Mouse (Mus musculus) myocyte (in vitro differentiated cells): Measurements from ENCODE around the gene Vmn1r196. TPM values are rescaled to one million over a fixed set of nuclear protein-coding genes. Genes with fewer than 3 reads are reported as not detected.

Experiments
- H3K27me3 ChIP-seq: one replicate; pipeline ENCODE4 v1.6.1; 2011; ENCODE audit not compliant: control insufficient read depth, insufficient read depth, insufficient read length
- H3K36me3 ChIP-seq: one replicate; pipeline ENCODE4 v1.6.1; 2011; ENCODE audit not compliant: control insufficient read depth, insufficient read depth
- H3K4me2 ChIP-seq: one replicate; pipeline ENCODE4 v1.6.1; 2011; ENCODE audit warnings: low read depth, control low read depth
- H3K4me3 ChIP-seq: one replicate; pipeline ENCODE4 v1.5.1; 2011; ENCODE audit warnings: mild to moderate bottlenecking, control low read depth, moderate library complexity
- H3K79me2 ChIP-seq: one replicate; pipeline ENCODE4 v1.6.1; 2011; ENCODE audit not compliant: control insufficient read depth, insufficient read depth
- H3ac ChIP-seq: one replicate; pipeline ENCODE4 v1.6.1; 2011; ENCODE audit not compliant: control insufficient read depth, insufficient read length
- CEBPB ChIP-seq: IDR thresholded peaks from 2 replicates; pipeline ENCODE4 v1.6.1; 2011; ENCODE audit warnings: mild to moderate bottlenecking, moderate library complexity; ENCODE audit not compliant: poor library complexity, insufficient read depth, severe bottlenecking
- E2F4 ChIP-seq: IDR thresholded peaks from one replicate; pipeline ENCODE4 v1.6.1; 2011; ENCODE audit warnings: mild to moderate bottlenecking, control low read depth, moderate library complexity; ENCODE audit not compliant: insufficient read depth
- MAX ChIP-seq: IDR thresholded peaks from one replicate; pipeline ENCODE4 v1.6.1; 2011; ENCODE audit warnings: low read depth, mild to moderate bottlenecking, control low read depth
- MYOD1 ChIP-seq, 3 experiments: IDR thresholded peaks; one replicate each; pipeline ENCODE4 v1.6.1; 2011; ENCODE audit warnings: control low read depth in 2 of 3, low read depth in 2 of 3, mild to moderate bottlenecking in 2 of 3, moderate library complexity in 1 of 3; ENCODE audit not compliant: insufficient read length in 2 of 3, control insufficient read depth in 1 of 3
- MYOG ChIP-seq, 3 experiments: IDR thresholded peaks; one replicate each; pipeline ENCODE4 v1.6.1; 2011; ENCODE audit warnings: control low read depth in 2 of 3, low read depth in 2 of 3, mild to moderate bottlenecking in 2 of 3; ENCODE audit not compliant: insufficient read length in 2 of 3, control insufficient read depth in 1 of 3, insufficient read depth in 1 of 3
- POLR2A ChIP-seq: IDR thresholded peaks from one replicate; pipeline ENCODE4 v1.6.1; 2011; ENCODE audit warnings: low read depth, mild to moderate bottlenecking, control low read depth, moderate library complexity; ENCODE audit not compliant: insufficient read length
- POLR2AphosphoS2 ChIP-seq: IDR thresholded peaks from one replicate; pipeline ENCODE4 v1.6.1; 2011; ENCODE audit warnings: low read depth, control low read depth; ENCODE audit not compliant: insufficient read length
- REST ChIP-seq: IDR thresholded peaks from one replicate; pipeline ENCODE4 v1.6.1; 2011; ENCODE audit warnings: mild to moderate bottlenecking, control low read depth, moderate library complexity; ENCODE audit not compliant: insufficient read depth, insufficient read length
- SRF ChIP-seq: IDR thresholded peaks from one replicate; pipeline ENCODE4 v1.6.1; 2011; ENCODE audit warnings: low read depth; ENCODE audit not compliant: control insufficient read depth, insufficient read length
- TCF12 ChIP-seq: IDR thresholded peaks from one replicate; pipeline ENCODE4 v1.6.1; 2011; ENCODE audit warnings: mild to moderate bottlenecking, control low read depth; ENCODE audit not compliant: poor library complexity, insufficient read depth, severe bottlenecking
- TCF3 ChIP-seq: IDR thresholded peaks from one replicate; pipeline ENCODE4 v1.6.1; 2011; ENCODE audit warnings: low read depth, control low read depth; ENCODE audit not compliant: insufficient read length
- USF1 ChIP-seq: IDR thresholded peaks from one replicate; pipeline ENCODE4 v1.6.1; 2011; ENCODE audit warnings: low read depth, mild to moderate bottlenecking, control low read depth, moderate library complexity
- polyA plus RNA-seq: library from polyadenylated mRNA; unstranded; fragments of >200 nt; fragmentation: generic; extraction: Trizol; gene quantifications from one replicate; pipeline ENCODE4 v1.2.1, GENCODE M21; 2012; ENCODE audit warnings: missing spikeins

Gene Vmn1r196
- polyA plus RNA-seq, 1 experiment, result not detected

GRCm38 (mm10) chr13:22317366-22317765 lies 27.6 kb downstream of the Vmn1r196 start:
- no peaks in the 10 kb centered on the region for H3K27me3 ChIP-seq
- TF ChIP-seq MAX, result no peak
- no peak for TF ChIP-seq TCF3
- TF ChIP-seq MYOG (IDR thresholded peaks at IDR 0.05; ENCODE audit: control insufficient read depth in 1 of 3, insufficient read depth in 1 of 3, insufficient read length in 2 of 3, low read depth in 2 of 3), result no peak
- TF ChIP-seq TCF12, result no peak
- no peak overlapping the region for H3ac ChIP-seq
- H3K36me3 ChIP-seq, result no peaks in the 10 kb centered on the region
- H3K4me2 ChIP-seq, result no peak overlapping the region
- no peaks in the 10 kb centered on the region for H3K79me2 ChIP-seq
- H3K4me3 ChIP-seq, result no peak overlapping the region

GRCm38 (mm10) chr13:22320091-22320490 lies 30.4 kb downstream of the Vmn1r196 start:
- Histone ChIP-seq H3K4me3 (no peak overlapping the region), H3K36me3 (no peaks in the 10 kb centered on the region), H3K4me2 (no peak overlapping the region), H3K79me2 (no peaks in the 10 kb centered on the region), H3ac (no peak overlapping the region), H3K27me3 (no peaks in the 10 kb centered on the region)
- TF ChIP-seq TCF3, result no peak
- no peak for TF ChIP-seq CEBPB
- no peak for TF ChIP-seq MYOG (IDR thresholded peaks at IDR 0.05; ENCODE audit: control insufficient read depth in 1 of 3, insufficient read depth in 1 of 3, insufficient read length in 2 of 3, low read depth in 2 of 3)
- no peak for TF ChIP-seq MYOD1 (IDR thresholded peaks at IDR 0.05; ENCODE audit: control insufficient read depth in 1 of 3, insufficient read length in 2 of 3, low read depth in 2 of 3)
- no peak for TF ChIP-seq MAX
- no peak for TF ChIP-seq REST
- no peak for TF ChIP-seq USF1
- no peak for TF ChIP-seq POLR2AphosphoS2
- no peak for TF ChIP-seq SRF
- TF ChIP-seq POLR2A, result no peak
- no peak for TF ChIP-seq TCF12

DNA sequence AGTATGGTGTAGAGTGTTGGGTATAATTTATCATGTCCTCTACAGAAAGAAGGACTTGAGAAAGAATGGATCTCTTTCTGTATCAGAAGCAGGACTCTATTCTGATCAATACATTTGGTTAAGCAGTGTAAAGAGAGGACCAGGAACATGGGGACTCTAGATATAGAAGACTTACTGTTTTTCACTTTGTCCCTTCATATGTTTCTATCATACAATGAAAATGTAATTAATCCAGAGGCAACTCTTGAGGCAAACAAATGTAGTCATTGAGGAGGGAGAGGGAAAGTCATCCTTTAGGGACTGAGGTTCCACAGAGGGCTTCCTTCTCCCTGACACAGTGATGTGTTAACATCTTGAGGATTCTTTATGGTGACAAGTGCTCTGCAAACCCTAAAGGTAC lies 34.6 kb downstream of the Vmn1r196 start, which contains the start of gene Vmn1r197:
Gene Vmn1r197, plus strand, starts transcription at position 301 of the 400 bp plus-strand sequence.
- H3K79me2 ChIP-seq, result no peaks in the 10 kb centered on the region
- TF ChIP-seq USF1 (no peak), E2F4 (no peak), TCF12 (no peak), MYOD1 (IDR thresholded peaks at IDR 0.05; ENCODE audit: control insufficient read depth in 1 of 3, insufficient read length in 2 of 3, low read depth in 2 of 3) (no peak), SRF (no peak), TCF3 (no peak), REST (no peak), CEBPB (no peak), MAX (no peak), POLR2AphosphoS2 (no peak), MYOG (IDR thresholded peaks at IDR 0.05; ENCODE audit: control insufficient read depth in 1 of 3, insufficient read depth in 1 of 3, insufficient read length in 2 of 3, low read depth in 2 of 3) (no peak), POLR2A (no peak)
- H3K36me3 ChIP-seq, result no peaks in the 10 kb centered on the region
- no peak within 1 kb of the TSS for H3K4me2 ChIP-seq
- H3ac ChIP-seq, result no peak within 1 kb of the TSS
- H3K27me3 ChIP-seq, result no peaks in the 10 kb centered on the region
- no peak within 1 kb of the TSS for H3K4me3 ChIP-seq

DNA sequence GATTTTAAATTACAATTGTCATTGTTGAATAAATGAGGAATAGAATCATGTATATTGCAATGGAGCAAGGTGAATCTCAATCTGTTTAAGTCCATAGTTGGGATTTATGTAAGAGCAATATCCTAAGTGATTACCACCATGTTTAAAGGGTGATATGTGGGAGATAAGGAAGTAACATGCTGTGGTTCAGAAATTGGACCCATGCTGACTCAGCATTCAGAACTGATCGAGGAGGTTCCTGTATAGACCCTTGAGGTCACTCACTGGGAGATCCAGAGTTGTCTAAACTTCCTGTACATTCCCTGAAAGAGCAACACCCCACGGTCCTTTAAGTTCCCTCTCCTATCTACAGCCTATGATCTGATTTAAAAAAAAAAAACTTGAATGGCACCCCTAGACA lies 43.5 kb downstream of the Vmn1r196 start:
- no peaks in the 10 kb centered on the region for H3K79me2 ChIP-seq
- no peak overlapping the region for H3K4me2 ChIP-seq
- no peak overlapping the region for H3ac ChIP-seq
- H3K4me3 ChIP-seq, result no peak overlapping the region
- no peak for TF ChIP-seq TCF12
- TF ChIP-seq MAX, result no peak
- TF ChIP-seq SRF, result no peak
- TF ChIP-seq E2F4, result no peak
- TF ChIP-seq CEBPB, result no peak
- no peak for TF ChIP-seq POLR2A
- no peak for TF ChIP-seq MYOD1 (IDR thresholded peaks at IDR 0.05; ENCODE audit: control insufficient read depth in 1 of 3, insufficient read length in 2 of 3, low read depth in 2 of 3)
- TF ChIP-seq REST, result no peak
- no peak for TF ChIP-seq POLR2AphosphoS2
- TF ChIP-seq TCF3, result no peak
- no peak for TF ChIP-seq USF1
- no peaks in the 10 kb centered on the region for H3K27me3 ChIP-seq
- H3K36me3 ChIP-seq, result no peaks in the 10 kb centered on the region

- no peak overlapping the region for H3K4me2 ChIP-seq
- no peaks in the 10 kb centered on the region for H3K36me3 ChIP-seq
- no peak for TF ChIP-seq USF1
- no peak for TF ChIP-seq MYOG (IDR thresholded peaks at IDR 0.05; ENCODE audit: control insufficient read depth in 1 of 3, insufficient read depth in 1 of 3, insufficient read length in 2 of 3, low read depth in 2 of 3)
- no peak for TF ChIP-seq CEBPB
- TF ChIP-seq POLR2AphosphoS2, result no peak
- TF ChIP-seq REST, result no peak
- TF ChIP-seq TCF3, result no peak
- no peak for TF ChIP-seq POLR2A
- TF ChIP-seq E2F4, result no peak
- no peak for TF ChIP-seq TCF12
- TF ChIP-seq MYOD1 (IDR thresholded peaks at IDR 0.05; ENCODE audit: control insufficient read depth in 1 of 3, insufficient read length in 2 of 3, low read depth in 2 of 3), result no peak
- no peaks in the 10 kb centered on the region for H3K79me2 ChIP-seq
- no peak overlapping the region for H3ac ChIP-seq
- no peaks in the 10 kb centered on the region for H3K27me3 ChIP-seq
- no peak overlapping the region for H3K4me3 ChIP-seq
Measured at GRCm38 (mm10) chr13:22335565-22335964, 45.8 kb downstream of the Vmn1r196 start.

Other genes starting within 250 kb of the Vmn1r196 start
- gene Hist1h4i, start 248.6 kb upstream of the Vmn1r196 start, polyA plus RNA-seq, result 31.0 TPM
- 4.1 TPM for gene Hist1h2ag, start 247.0 kb upstream of the Vmn1r196 start, polyA plus RNA-seq
- gene Hist1h2bj, start 246.7 kb upstream of the Vmn1r196 start, polyA plus RNA-seq, result 3.4 TPM
- gene Vmn1r188, start 205.5 kb upstream of the Vmn1r196 start, polyA plus RNA-seq, result not detected
- not detected for gene Vmn1r189, start 184.1 kb upstream of the Vmn1r196 start, polyA plus RNA-seq
- not detected for gene Vmn1r191, start 106.0 kb upstream of the Vmn1r196 start, polyA plus RNA-seq
- not detected for gene Vmn1r192, start 98.8 kb upstream of the Vmn1r196 start, polyA plus RNA-seq
- not detected for gene Vmn1r193, start 66.8 kb upstream of the Vmn1r196 start, polyA plus RNA-seq
- not detected for gene Vmn1r194, start 45.7 kb upstream of the Vmn1r196 start, polyA plus RNA-seq
- gene Vmn1r195, start 19.4 kb upstream of the Vmn1r196 start, polyA plus RNA-seq, result not detected
- not detected for gene Vmn1r197, start 34.7 kb downstream of the Vmn1r196 start, polyA plus RNA-seq
- gene Vmn1r198, start 60.4 kb downstream of the Vmn1r196 start, polyA plus RNA-seq, result not detected
- not detected for gene Vmn1r199, start 89.9 kb downstream of the Vmn1r196 start, polyA plus RNA-seq
- gene Vmn1r200, start 100.5 kb downstream of the Vmn1r196 start, polyA plus RNA-seq, result not detected
- gene Vmn1r201, start 182.0 kb downstream of the Vmn1r196 start, polyA plus RNA-seq, result not detected
- not detected for gene Vmn1r202, start 215.5 kb downstream of the Vmn1r196 start, polyA plus RNA-seq
- not detected for gene Vmn1r203, start 228.2 kb downstream of the Vmn1r196 start, polyA plus RNA-seq